Mouse (Mus musculus): ENCODE results near the gene Fam196b.

Gene Fam196b

GRCm38 (mm10) chr11:34332344-34333031 lies 17.9 kb downstream of the Fam196b start:
- DNase-seq (ENCODE audit: extremely low spot score, low spot score) = no peak

- no peak for DNase-seq (ENCODE audit: extremely low spot score, low spot score)
These were observed 23.3 kb downstream of the Fam196b start for GRCm38 (mm10) chr11:34337907-34338306.

GRCm38 (mm10) chr11:34339693-34340092 lies 25.1 kb downstream of the Fam196b start:
- DNase-seq (ENCODE audit: extremely low spot score, low spot score) = no peak

GRCm38 (mm10) chr11:34343742-34344307 lies 29.2 kb downstream of the Fam196b start:
- no peak for DNase-seq (ENCODE audit: extremely low spot score, low spot score)

- no peak for DNase-seq (ENCODE audit: extremely low spot score, low spot score)
These were observed 29.7 kb downstream of the Fam196b start for GRCm38 (mm10) chr11:34344310-34344709.

- no peak for DNase-seq (ENCODE audit: extremely low spot score, low spot score)
These were observed 33.8 kb downstream of the Fam196b start for GRCm38 (mm10) chr11:34348287-34348918.

GRCm38 (mm10) chr11:34349453-34350056 lies 34.9 kb downstream of the Fam196b start:
- no peak for DNase-seq (ENCODE audit: extremely low spot score, low spot score)

GRCm38 (mm10) chr11:34355406-34355805 lies 40.8 kb downstream of the Fam196b start:
- DNase-seq (ENCODE audit: extremely low spot score, low spot score) = no peak

GRCm38 (mm10) chr11:34356109-34356508 lies 41.5 kb downstream of the Fam196b start:
- no peak for DNase-seq (ENCODE audit: extremely low spot score, low spot score)

- DNase-seq (ENCODE audit: extremely low spot score, low spot score) = no peak
These were observed 57.6 kb downstream of the Fam196b start for GRCm38 (mm10) chr11:34372224-34372623.

- no peak for DNase-seq (ENCODE audit: extremely low spot score, low spot score)
These were observed 60.9 kb downstream of the Fam196b start for GRCm38 (mm10) chr11:34375557-34375956.

GRCm38 (mm10) chr11:34377649-34378048 lies 63.0 kb downstream of the Fam196b start:
- no peak for DNase-seq (ENCODE audit: extremely low spot score, low spot score)

GRCm38 (mm10) chr11:34383501-34383900 lies 68.9 kb downstream of the Fam196b start:
- DNase-seq (ENCODE audit: extremely low spot score, low spot score) = no peak

GRCm38 (mm10) chr11:34384178-34384577 lies 69.6 kb downstream of the Fam196b start:
- no peak for DNase-seq (ENCODE audit: extremely low spot score, low spot score)

- DNase-seq (ENCODE audit: extremely low spot score, low spot score) = no peak
These were observed 70.5 kb downstream of the Fam196b start for GRCm38 (mm10) chr11:34385001-34385688.

- no peak for DNase-seq (ENCODE audit: extremely low spot score, low spot score)
These were observed 74.9 kb downstream of the Fam196b start for GRCm38 (mm10) chr11:34389261-34390116.

- no peak for DNase-seq (ENCODE audit: extremely low spot score, low spot score)
These were observed 77.5 kb downstream of the Fam196b start for GRCm38 (mm10) chr11:34392105-34392504.

GRCm38 (mm10) chr11:34395802-34396201 lies 81.2 kb downstream of the Fam196b start:
- DNase-seq (ENCODE audit: extremely low spot score, low spot score) = no peak

- no peak for DNase-seq (ENCODE audit: extremely low spot score, low spot score)
These were observed 83.0 kb downstream of the Fam196b start for GRCm38 (mm10) chr11:34397661-34398060.

- no peak for DNase-seq (ENCODE audit: extremely low spot score, low spot score)
These were observed 83.9 kb downstream of the Fam196b start for GRCm38 (mm10) chr11:34398555-34398954.

- no peak for DNase-seq (ENCODE audit: extremely low spot score, low spot score)
These were observed 86.7 kb downstream of the Fam196b start for GRCm38 (mm10) chr11:34401343-34401742.

All from neural tube, embryonic 10.5 days (tissue).